Mouse (Mus musculus): ENCODE results near the gene Sec63.

- TF ChIP-seq NANOG (IDR thresholded peaks at IDR 0.05; ENCODE audit: borderline replicate concordance, low read length), result no peak
- TF ChIP-seq CTCF (conservative IDR thresholded peaks at IDR 0.05; ENCODE audit: low read length), result no peak
- TF ChIP-seq POU5F1 (IDR thresholded peaks at IDR 0.05; ENCODE audit: borderline replicate concordance, low read length), result no peak
These were observed 46.6 kb upstream of the Sec63 start for GRCm38 (mm10) chr10:42714676-42715075.

Measured in E14TG2a.4 (cell line).